Mouse (Mus musculus): ENCODE data around the gene Selenoo. TPM values are rescaled to one million over a fixed set of nuclear protein-coding genes. Genes with fewer than 3 reads are reported as not detected.

The Selenoo gene
- polyA plus RNA-seq, 1 experiment from 2014 or later, result 21.5 TPM

DNA sequence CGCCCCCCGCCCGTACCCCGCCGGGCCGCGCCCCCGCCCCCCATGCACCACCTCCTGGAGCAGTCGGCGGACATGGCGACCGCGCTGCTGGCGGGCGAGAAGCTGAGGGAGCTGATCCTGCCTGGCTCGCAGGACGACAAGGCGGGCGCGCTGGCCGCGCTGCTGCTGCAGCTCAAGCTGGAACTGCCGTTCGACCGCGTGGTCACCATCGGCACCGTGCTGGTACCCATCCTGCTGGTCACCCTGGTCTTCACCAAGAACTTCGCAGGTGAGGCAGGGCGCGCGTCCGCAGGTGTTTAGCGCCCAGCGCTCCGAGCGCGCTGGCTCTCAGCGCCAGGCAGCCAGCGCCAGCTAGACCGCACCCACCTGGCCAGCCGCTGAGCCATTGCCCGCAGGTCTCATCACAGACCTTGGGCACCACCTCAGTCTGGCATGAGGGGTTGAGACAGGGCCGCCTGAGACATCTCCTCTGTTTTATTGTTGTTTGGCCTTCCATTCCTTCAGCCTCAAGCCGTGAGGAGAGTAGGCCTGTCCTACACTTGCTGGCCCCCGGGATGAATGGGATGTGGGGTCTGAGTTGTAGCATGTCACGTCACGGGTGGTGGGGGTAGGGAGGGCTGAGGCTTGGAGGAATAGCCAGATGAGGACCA lies 28.7 kb upstream of the Selenoo start:
- DNase-seq, result peak; percentile 56
- Histone ChIP-seq H3K27me3 (ENCODE audit: insufficient read depth, low read length) (peaks cover 43% of the 10 kb centered on the region), H3K4me2 (peak overlapping the region; percentile 96), H3K4me3 (ENCODE audit: low read depth, low read length) (peak overlapping the region; percentile 66), H3K9ac (peak overlapping the region; percentile 58), H3K27ac (ENCODE audit: low read depth) (no peak overlapping the region), H3K4me1 (ENCODE audit: insufficient read depth) (0 out of 2 replicates have a peak, but pooled peaks cover 3% of the 10 kb centered on the region), H3K9me3 (ENCODE audit: low read depth, low read length) (no peaks in the 10 kb centered on the region), H3K36me3 (ENCODE audit: insufficient read depth) (no peaks in the 10 kb centered on the region)
- WGBS, result 1% methylated on average over 39 of the region's 48 CpGs
- TF ChIP-seq CTCF (IDR thresholded peaks at IDR 0.05; ENCODE audit: low read depth), result no peak
- peak; percentile 46; the same call in 1 of the 2 replicates for ATAC-seq (ENCODE audit: insufficient read depth)

- Histone ChIP-seq H3K27ac (ENCODE audit: low read depth) (no peak overlapping the region), H3K27me3 (ENCODE audit: insufficient read depth, low read length) (peaks cover 43% of the 10 kb centered on the region), H3K4me3 (ENCODE audit: low read depth, low read length) (no peak overlapping the region), H3K4me1 (ENCODE audit: insufficient read depth) (0 out of 2 replicates have a peak, but pooled peaks cover 3% of the 10 kb centered on the region), H3K4me2 (peak overlapping the region; percentile 96; the same call in 1 of the 2 replicates), H3K36me3 (ENCODE audit: insufficient read depth) (no peaks in the 10 kb centered on the region), H3K9me3 (ENCODE audit: low read depth, low read length) (no peaks in the 10 kb centered on the region), H3K9ac (no peak overlapping the region)
- no peak for TF ChIP-seq CTCF (IDR thresholded peaks at IDR 0.05; ENCODE audit: low read depth)
- ATAC-seq (ENCODE audit: insufficient read depth) (no peak), DNase-seq (no peak)
- WGBS, result 79% methylated on average over 12 of the region's 12 CpGs
Measured at GRCm38 (mm10) chr15:89060811-89061460, 27.9 kb upstream of the Selenoo start.

- Histone ChIP-seq H3K4me1 (ENCODE audit: insufficient read depth) (0 out of 2 replicates have a peak, but pooled peaks cover 3% of the 10 kb centered on the region), H3K4me2 (no peak overlapping the region), H3K36me3 (ENCODE audit: insufficient read depth) (no peaks in the 10 kb centered on the region), H3K9me3 (ENCODE audit: low read depth, low read length) (no peaks in the 10 kb centered on the region), H3K9ac (no peak overlapping the region), H3K27me3 (ENCODE audit: insufficient read depth, low read length) (peaks cover 53% of the 10 kb centered on the region), H3K27ac (ENCODE audit: low read depth) (no peak overlapping the region), H3K4me3 (ENCODE audit: low read depth, low read length) (no peak overlapping the region)
- 89% methylated on average over 6 of the region's 6 CpGs for WGBS
- TF ChIP-seq CTCF (IDR thresholded peaks at IDR 0.05; ENCODE audit: low read depth), result no peak
- ATAC-seq (ENCODE audit: insufficient read depth) (no peak), DNase-seq (no peak)
Measured at GRCm38 (mm10) chr15:89061761-89062517, 26.9 kb upstream of the Selenoo start.

- no peaks in the 10 kb centered on the region for H3K9me3 ChIP-seq (ENCODE audit: low read depth, low read length)
- no peak overlapping the region for H3K27ac ChIP-seq (ENCODE audit: low read depth)
- no peak overlapping the region for H3K4me3 ChIP-seq (ENCODE audit: low read depth, low read length)
- 0 out of 2 replicates have a peak, but pooled peaks cover 3% of the 10 kb centered on the region for H3K4me1 ChIP-seq (ENCODE audit: insufficient read depth)
- WGBS, result 82% methylated on average over 5 of the region's 5 CpGs
- no peak for ATAC-seq (ENCODE audit: insufficient read depth)
- no peak for TF ChIP-seq CTCF (IDR thresholded peaks at IDR 0.05; ENCODE audit: low read depth)
- no peak for DNase-seq
- no peaks in the 10 kb centered on the region for H3K36me3 ChIP-seq (ENCODE audit: insufficient read depth)
- H3K27me3 ChIP-seq (ENCODE audit: insufficient read depth, low read length), result peaks cover 55% of the 10 kb centered on the region
- no peak overlapping the region for H3K4me2 ChIP-seq
- H3K9ac ChIP-seq, result no peak overlapping the region
Measured at GRCm38 (mm10) chr15:89062518-89062910, 26.4 kb upstream of the Selenoo start.

DNA sequence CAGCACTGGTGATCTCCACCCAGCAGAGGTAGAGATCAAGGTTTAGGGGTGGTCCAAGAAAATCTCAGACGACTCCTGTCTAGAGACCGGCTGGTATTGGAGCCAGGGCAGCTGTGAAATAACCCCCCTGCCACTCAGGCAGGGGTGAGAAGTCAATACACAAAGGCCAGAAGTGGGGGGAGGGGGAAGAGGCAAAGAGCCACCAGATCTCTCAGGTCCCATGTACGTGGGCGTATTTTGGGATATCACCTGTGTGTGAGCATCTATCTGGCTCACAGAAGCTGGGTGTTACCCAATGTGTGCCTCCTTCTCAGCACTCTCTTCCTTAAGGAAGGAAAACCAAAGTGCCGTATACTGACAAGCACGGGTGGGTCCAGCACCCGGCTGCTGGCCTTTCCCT lies 25.9 kb upstream of the Selenoo start:
- no peak for ATAC-seq (ENCODE audit: insufficient read depth)
- no peak overlapping the region for H3K9ac ChIP-seq
- no peak overlapping the region for H3K4me2 ChIP-seq
- no peaks in the 10 kb centered on the region for H3K9me3 ChIP-seq (ENCODE audit: low read depth, low read length)
- H3K4me1 ChIP-seq (ENCODE audit: insufficient read depth), result 0 out of 2 replicates have a peak, but pooled peaks cover 3% of the 10 kb centered on the region
- H3K27ac ChIP-seq (ENCODE audit: low read depth), result no peak overlapping the region
- DNase-seq, result no peak
- no peak overlapping the region for H3K4me3 ChIP-seq (ENCODE audit: low read depth, low read length)
- H3K36me3 ChIP-seq (ENCODE audit: insufficient read depth), result no peaks in the 10 kb centered on the region
- peaks cover 58% of the 10 kb centered on the region for H3K27me3 ChIP-seq (ENCODE audit: insufficient read depth, low read length)
- 68% methylated on average over 7 of the region's 7 CpGs for WGBS
- no peak for TF ChIP-seq CTCF (IDR thresholded peaks at IDR 0.05; ENCODE audit: low read depth)

DNA sequence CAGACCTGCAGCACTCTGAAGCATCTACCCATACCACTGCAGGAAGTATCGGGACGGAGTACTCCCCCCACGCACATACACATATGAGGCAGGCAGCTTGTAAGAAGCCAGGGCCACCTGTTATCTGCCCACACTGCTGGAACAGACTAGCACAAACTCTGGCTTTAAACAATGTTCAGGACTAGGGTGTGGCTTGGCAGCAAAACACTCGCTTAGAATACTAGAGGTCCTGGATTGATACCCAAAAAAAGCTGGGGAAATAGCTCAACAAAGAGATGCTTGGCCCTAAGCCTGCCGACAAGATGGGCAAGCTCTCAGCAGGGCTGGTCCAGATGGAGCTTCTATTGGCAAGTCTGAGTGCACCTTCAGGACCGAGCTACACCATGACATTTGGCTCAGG lies 25.3 kb upstream of the Selenoo start:
- Histone ChIP-seq H3K4me1 (ENCODE audit: insufficient read depth) (0 out of 2 replicates have a peak, but pooled peaks cover 3% of the 10 kb centered on the region), H3K27ac (ENCODE audit: low read depth) (no peak overlapping the region), H3K27me3 (ENCODE audit: insufficient read depth, low read length) (peaks cover 58% of the 10 kb centered on the region), H3K9ac (no peak overlapping the region), H3K36me3 (ENCODE audit: insufficient read depth) (no peaks in the 10 kb centered on the region), H3K4me3 (ENCODE audit: low read depth, low read length) (no peak overlapping the region), H3K4me2 (no peak overlapping the region), H3K9me3 (ENCODE audit: low read depth, low read length) (no peaks in the 10 kb centered on the region)
- no peak for TF ChIP-seq CTCF (IDR thresholded peaks at IDR 0.05; ENCODE audit: low read depth)
- no peak for ATAC-seq (ENCODE audit: insufficient read depth)
- WGBS, result 76% methylated on average over 6 of the region's 6 CpGs
- no peak for DNase-seq

DNA sequence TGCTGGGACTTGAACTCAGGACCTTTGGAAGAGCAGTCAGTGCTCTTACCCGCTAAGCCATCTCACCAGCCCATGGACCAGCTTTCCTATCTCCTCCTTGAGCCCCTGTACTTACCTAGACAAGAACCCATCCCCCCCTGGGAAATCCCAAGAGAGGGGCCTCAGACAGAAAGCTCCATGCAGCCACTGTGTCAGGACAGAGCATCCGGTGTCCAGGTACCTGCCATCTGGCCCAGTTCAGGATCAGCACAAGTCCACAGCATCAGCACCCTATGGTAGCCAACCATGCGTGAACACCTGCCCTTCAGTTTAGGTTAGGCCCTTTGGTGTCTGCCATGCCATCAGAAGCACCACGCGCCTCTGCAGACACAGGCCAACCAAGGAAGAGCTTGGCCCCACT lies 24.0 kb upstream of the Selenoo start:
- ATAC-seq (ENCODE audit: insufficient read depth) (no peak), DNase-seq (no peak)
- Histone ChIP-seq H3K9ac (no peak overlapping the region), H3K4me1 (ENCODE audit: insufficient read depth) (0 out of 2 replicates have a peak, but pooled peaks cover 3% of the 10 kb centered on the region), H3K4me2 (no peak overlapping the region), H3K36me3 (ENCODE audit: insufficient read depth) (no peaks in the 10 kb centered on the region), H3K27ac (ENCODE audit: low read depth) (no peak overlapping the region), H3K27me3 (ENCODE audit: insufficient read depth, low read length) (peaks cover 52% of the 10 kb centered on the region), H3K4me3 (ENCODE audit: low read depth, low read length) (no peak overlapping the region), H3K9me3 (ENCODE audit: low read depth, low read length) (no peaks in the 10 kb centered on the region)
- TF ChIP-seq CTCF (IDR thresholded peaks at IDR 0.05; ENCODE audit: low read depth), result no peak
- 92% methylated on average over 5 of the region's 5 CpGs for WGBS
